Comparison of ENCODE assay signal across 17 mouse cellular contexts in genomic region chr11:81498990-81499389, GRCm38 (mm10).
"Had no signal": no experiment of that assay in that cellular context is flagged by ENCODE, and none has a peak within 500 bp of the region (broad histone marks: within the 10 kb centered on the region; RNA-seq: fewer than 3 reads in every experiment).

No protein-coding gene starts in this region.

- H3K9ac ChIP-seq: lung, embryonic 14.5 days; midbrain, embryonic 15.5 days; neural tube, embryonic 13.5 days; neural tube, embryonic 15.5 days had no signal

- H3K27me3 ChIP-seq: midbrain, embryonic 15.5 days; neural tube, embryonic 13.5 days; neural tube, embryonic 15.5 days had no signal

- H3K9me3 ChIP-seq: midbrain, embryonic 15.5 days; neural tube, embryonic 13.5 days; neural tube, embryonic 15.5 days had no signal

- DNase-seq: lung, adult 18-20 months; lung, embryonic 14.5 days; lung, postnatal 10 days; lung, postnatal 4 days; retina, postnatal 1 day; right cerebral cortex, adult 18-20 months; right cerebral cortex, postnatal 25 days; right cerebral cortex, postnatal 4 days; spleen, adult 18-20 months; thymus, adult 18-20 months; thymus, postnatal 14 days; thymus, postnatal 36 days had no signal

- H3K36me3 ChIP-seq: midbrain, embryonic 15.5 days; neural tube, embryonic 13.5 days; neural tube, embryonic 15.5 days had no signal

- H3K27ac ChIP-seq: midbrain, embryonic 15.5 days; neural tube, embryonic 13.5 days; neural tube, embryonic 15.5 days had no signal

- ATAC-seq: midbrain, embryonic 15.5 days had no signal

- H3K4me3 ChIP-seq: midbrain, embryonic 15.5 days; myocyte; neural tube, embryonic 13.5 days; neural tube, embryonic 15.5 days had no signal

- H3K4me2 ChIP-seq: lung, embryonic 14.5 days; midbrain, embryonic 11.5 days; midbrain, embryonic 15.5 days; neural tube, embryonic 13.5 days; neural tube, embryonic 15.5 days had no signal
